Mouse (Mus musculus): ENCODE measurements around the gene Glipr1.
"Not testable (repeated sequence)": the region's sequence is repeated elsewhere in the genome, so short reads cannot be mapped to it uniquely, and the experiment has no call there.

Gene Glipr1

DNA sequence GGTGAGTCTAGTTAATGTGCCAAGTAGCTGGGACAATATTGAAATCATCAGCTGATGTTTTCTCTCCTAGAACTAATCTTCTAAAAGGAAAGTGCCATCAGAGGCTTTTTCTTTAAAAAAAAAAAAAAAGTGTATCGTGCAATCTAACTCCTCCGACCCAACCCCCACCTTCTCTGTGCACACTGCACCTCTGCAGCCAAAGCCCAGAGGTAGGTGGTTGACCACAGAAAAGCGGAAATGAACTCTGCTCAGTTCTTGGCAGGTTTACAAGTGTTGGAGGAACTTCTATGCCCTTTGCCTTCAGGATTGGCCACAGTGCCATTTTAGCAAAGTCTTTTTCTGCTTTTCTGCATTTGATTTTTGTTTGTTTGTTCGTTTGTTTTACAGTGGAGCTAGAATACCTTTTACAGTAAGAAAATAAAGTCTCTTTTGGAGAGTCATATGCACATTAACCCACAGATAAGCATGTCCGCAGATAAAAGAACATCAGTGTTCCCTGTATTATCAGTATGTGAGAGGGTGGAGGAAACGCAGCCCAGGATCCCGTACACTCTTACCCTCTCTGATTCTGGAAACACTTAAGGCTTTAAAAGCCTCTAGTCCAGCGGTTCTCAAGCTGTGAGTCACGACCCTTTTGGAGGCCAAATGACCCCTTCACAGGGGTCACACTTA, at the start of gene Glipr1:
TSS of gene Glipr1 (minus strand) at position 88 of the 672 bp plus-strand sequence.
- peak; percentile 30 to 52 for DNase-seq (ENCODE audit: low spot score in 2 of 2)

DNA sequence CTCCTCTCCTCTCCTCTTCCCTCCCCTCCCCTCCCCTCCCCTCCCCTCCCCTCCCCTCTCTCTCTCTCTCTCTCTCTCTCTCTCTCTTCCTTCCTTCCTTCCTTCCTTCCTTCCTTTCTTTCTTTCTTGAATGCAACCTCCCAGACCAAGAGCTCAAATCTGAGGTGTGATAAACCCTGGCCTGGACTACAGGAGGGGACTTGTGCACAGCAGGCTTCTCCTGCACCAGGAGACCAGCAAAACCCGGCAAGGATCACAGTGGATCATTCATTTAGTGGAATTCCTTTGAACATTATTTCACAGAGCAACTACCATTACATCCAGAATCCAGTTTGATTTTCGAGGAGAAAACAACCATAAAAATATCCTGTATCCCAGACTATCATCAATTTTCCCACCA, 49.5 kb upstream of the Glipr1 start:
- not testable (repeated sequence) for DNase-seq (ENCODE audit: low spot score in 2 of 2)

DNA sequence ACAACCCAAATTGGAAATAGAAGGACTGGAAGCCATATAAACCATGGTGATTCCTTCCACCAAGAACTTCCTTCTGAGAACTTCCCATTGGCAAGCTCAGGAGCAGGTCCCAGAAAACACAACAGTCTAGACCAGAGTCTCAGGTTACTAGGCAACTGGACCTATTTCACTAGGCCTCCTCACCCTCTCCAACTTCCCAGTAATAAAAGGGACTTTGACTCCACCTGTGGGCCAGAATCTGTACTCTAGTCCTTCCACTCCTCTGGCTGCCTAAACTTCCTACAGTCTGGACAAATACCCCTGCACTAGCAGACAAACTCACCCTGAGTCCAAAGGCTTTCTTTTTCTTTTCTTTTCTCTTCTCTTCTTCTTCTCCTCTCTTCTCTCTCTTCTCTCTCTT, 48.8 kb upstream of the Glipr1 start:
- no peak for DNase-seq (ENCODE audit: low spot score in 2 of 2)

DNA sequence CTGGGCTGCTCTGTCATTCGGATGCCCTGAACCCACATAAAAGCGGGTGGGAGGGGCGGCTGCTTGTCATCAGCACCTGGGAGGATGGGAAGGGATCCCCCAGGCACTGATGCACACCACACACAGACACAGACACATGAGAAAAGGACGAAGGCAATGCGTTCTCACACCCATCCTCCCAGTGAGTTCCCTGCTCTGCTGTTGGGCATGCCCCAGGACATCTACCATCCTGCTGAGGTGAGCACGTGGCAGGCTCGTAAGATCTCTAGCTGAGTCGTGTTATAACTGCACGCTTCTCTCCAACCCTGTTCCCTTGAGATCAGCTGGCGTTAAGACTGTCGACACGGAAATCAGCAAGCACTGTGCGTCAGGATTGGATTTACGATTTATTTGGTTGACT, 41.9 kb upstream of the Glipr1 start:
- not testable (repeated sequence) for DNase-seq (ENCODE audit: low spot score in 2 of 2)

DNA sequence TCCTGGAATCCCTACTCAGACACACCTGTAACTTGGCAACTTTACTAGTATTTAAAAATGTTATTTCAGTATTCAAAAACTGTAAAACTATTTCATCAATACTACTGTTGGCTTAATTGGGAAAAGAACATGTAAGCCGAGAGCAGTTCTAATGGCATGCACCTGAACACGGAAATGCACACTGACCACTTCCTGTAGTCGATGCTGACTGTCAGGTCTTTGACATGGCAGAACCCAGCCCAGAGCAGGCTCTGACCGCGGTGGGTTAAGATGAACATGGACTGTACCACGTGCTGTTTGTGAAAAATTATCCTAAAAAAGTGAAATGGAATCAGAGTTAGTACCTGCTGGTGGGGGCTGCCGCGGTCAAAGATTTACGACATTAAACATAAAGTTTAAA, 41.1 kb upstream of the Glipr1 start:
- not testable (repeated sequence) for DNase-seq (ENCODE audit: low spot score in 2 of 2)

DNA sequence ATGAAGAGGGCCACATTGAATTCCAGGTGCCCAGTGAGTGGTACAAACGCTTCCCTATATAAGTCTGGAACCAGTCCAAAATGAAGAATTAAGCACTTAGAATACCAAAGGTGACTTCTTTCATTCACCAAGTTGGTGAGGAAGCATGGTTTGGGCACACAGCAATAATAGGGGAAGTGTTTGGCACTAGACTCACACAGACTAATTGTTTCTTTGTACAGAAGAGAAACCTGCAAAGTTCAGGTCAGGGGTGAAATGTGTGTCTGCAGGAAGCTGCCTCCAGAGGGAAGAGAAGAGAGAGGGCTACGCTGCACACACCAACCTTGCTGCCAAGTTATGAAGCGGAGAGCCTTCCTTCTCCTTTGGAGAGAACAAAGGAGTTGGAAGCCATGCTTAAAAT, 26.3 kb upstream of the Glipr1 start:
- not testable (repeated sequence) for DNase-seq (ENCODE audit: low spot score in 2 of 2)

DNA sequence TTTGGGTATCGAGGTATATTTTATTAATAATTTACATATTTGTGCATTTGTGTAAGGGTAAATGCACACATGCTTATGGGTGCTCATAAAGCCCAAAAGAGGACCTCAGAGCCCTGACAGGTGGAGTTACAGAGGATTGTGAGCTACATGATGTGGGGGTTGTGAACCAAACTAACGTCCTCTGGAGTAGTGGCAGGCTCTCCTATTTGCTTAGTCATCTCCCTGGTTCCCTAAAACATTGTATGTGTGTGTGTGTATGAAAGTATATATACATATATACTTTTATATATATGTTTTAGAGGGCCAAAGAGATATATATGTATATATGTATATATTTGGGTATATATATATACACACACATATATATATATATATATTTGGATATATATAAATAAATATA, 21.2 kb upstream of the Glipr1 start:
- no peak for DNase-seq (ENCODE audit: low spot score in 2 of 2)

DNA sequence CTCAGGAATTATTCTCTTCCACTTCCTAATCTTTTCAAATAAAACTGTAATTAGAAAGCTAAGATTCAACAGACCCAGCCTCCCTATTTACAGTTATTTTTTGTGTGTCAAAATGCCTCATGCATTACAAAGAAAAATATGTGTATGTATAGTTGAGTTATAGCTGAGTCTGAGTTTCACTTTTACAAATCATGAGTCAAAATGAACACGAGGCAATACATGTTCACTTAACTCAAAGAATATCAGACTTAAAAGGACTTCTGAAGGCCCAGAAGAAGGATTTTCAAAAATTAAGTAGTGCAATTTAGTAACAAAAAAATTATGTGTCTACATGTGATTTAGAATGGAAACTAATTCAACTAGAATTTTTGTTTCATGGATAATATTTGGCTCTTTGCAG, 7.1 kb upstream of the Glipr1 start:
- not testable (repeated sequence) for DNase-seq (ENCODE audit: low spot score in 2 of 2)

DNA sequence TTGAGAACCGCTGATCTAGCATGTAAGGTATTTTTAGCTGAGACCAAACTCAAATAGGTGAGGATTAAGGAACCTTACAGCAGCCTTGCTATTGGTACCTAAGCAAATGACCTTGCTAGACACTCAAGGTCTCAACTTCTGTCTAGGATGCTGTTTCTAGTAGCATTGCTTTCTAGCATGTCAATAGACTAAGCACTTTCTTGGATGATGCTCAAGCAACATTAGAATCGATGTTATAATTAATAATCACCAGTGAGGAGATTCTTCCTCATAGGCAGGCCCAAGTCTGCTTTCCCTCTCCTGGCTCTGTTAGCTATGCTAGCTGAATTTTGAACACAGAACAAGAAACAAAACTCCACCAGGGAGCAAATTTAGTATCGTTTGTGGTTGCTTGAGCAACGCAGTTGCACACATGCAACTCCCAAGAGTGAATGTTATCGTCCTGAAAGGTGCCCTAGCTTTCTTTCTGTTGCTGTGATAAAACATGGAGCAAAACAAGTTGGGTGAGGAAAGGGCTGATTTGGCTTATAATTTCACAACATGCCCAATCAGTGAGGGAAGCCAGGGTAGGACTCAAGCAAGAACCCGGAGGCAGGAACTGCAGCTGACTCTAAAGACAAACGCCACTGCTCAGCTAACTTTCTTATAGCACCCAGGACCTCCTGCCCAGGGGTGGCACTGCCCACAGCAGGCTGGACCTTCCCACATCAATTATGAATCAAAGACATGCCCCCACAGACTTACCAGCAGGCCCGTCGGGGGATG, 493 bp downstream of the Glipr1 start:
- no peak for DNase-seq (ENCODE audit: low spot score in 2 of 2)

DNA sequence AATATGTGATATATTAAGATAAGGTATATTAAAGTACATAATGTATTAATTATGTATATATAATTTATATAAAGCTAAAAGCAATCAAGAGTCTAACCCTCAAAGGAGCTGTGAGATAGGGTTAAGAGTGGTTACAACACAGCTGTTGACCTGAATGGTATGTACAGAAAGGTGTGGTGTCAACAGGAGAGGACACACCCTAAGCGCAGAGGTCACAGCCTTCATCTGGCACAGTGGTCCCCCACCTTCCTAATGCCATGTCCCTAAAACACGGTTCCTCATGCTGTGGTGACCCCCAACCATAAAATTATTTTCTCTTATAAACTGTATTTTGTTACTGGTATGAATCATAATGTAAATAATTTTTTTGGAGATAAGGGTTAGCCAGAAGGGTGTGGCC, 1.1 kb downstream of the Glipr1 start:
- DNase-seq (ENCODE audit: low spot score in 2 of 2) = no peak

DNA sequence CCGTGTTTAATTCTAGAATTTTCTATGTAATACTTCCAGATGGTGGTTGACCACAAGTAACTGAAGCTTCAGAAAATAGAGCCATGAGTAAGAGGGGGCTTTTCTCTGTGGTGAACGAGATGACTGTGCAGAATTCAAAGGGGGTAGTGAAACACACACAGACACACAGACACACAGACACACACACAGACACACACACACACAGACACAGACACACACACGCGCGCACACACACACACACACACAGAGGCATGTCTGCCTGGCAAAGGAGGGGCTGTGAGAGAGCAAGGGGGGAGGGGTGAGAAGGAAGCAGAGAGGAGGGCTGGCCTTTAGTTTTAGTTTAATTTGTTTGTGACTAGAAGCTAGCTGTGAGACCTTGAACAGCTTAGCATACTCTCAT, 1.9 kb downstream of the Glipr1 start:
- DNase-seq (ENCODE audit: low spot score in 2 of 2) = no peak

DNA sequence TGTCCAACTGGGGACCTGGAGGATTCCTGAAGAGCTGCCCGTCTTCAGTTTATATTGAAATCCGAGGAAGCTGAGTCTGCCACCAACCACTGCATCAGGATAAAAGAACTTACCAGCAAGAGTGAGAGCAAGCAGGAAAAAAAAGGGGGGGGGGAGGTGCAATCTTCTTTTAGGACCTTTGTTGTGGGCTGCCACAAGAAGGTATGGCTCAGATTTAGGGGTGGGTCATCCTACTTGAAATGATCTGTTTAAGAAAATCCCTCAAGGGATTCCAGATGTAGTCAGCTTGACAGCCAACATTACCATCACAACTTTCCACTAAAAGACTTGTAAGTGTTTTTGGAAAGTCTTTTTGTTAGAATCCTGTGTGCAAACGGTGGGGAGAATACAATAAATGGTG, 2.7 kb downstream of the Glipr1 start:
- DNase-seq (ENCODE audit: low spot score in 2 of 2) = no peak

DNA sequence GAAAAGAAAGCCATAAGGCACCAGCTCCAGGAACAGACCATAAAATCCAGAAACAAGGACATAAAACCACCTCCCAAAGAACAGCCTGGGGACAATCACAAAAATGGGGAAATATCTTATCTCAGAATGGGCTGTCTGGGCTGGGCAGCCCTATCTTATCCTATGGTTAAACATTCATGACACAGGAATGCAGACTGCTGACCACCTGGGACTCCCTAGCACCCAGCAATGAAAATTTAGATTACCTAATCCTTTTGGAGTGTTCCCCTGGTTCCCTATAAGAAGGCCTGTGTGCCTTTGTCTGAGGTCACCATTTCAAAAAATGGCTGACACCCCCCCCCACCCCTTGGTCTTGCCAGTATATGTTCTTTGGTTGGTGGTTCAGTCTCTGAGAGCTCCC, 4.8 kb downstream of the Glipr1 start:
- DNase-seq (ENCODE audit: low spot score in 2 of 2) = no peak

DNA sequence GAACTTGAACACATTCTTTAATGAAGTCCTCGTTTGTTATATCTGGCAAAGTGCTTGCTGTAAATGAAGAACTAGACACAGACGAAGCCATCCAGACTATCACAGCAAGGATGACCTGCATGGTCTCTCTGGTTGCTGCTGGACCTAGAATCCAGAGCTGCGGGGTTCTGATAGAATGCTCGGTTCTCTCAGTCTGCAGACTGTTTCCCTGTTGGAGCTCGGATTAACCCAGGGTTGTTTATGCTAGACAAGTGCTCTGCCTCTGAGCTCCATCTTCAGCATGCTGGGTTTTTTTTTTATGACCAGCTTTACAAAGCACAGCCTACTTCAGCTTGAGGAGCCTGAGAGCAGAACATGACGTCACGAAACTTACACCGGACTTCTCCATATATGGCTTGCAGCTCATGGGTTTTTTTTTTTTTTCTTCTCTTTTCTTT, 5.5 kb downstream of the Glipr1 start:
- DNase-seq (ENCODE audit: low spot score in 2 of 2) = no peak

DNA sequence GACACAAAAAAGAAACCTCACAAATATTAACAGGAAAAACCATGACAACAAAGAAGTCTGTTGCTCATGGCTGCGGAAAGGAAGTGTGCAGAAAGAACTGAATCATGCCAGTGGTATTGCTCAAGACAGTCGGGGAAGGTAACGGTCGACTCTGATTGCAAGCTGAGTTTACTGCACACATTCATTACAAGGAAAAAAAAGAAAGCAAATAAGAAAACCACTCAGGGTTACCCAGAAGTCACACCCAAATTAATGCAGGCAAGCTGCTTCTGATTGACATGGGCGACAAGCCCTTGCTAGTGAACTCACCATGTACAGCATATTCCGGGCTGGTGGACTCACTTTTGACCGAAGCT, 5.9 kb downstream of the Glipr1 start:
- no peak for DNase-seq (ENCODE audit: low spot score in 2 of 2)

DNA sequence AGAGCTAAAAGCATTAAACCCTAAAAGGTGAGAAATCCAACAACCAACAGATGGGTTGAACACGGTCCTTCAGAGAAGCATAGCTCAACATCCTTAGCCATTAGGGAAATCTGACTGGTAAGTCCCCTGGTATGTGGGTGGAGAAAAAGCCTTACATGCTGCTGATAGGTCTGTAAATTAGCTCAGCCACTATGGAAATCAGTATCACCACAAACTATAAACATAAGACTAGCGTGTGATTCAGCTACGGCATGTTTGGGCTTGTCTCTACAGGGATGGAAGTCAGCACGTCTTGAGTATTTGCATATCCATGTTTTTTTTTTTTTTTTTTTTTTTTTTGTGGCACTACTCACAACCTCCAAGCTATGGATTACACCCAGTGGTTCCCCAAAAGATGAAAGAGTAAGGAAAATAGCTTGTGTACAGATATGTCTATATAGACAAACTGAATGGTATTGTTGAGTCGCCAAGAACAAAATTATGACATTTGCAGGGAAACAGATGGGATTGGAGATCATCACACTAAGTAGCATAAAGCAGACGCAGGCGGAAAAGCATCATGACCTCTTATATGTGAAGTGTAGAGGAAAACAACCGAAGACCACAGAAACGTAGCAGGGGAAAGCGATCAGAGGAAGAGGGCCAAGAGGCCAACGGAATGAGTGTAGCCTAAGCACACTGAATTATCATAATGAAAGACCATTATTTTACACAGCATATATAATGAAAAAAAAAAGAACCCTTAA, 6.5 kb downstream of the Glipr1 start:
- no peak for DNase-seq (ENCODE audit: low spot score in 2 of 2)

DNA sequence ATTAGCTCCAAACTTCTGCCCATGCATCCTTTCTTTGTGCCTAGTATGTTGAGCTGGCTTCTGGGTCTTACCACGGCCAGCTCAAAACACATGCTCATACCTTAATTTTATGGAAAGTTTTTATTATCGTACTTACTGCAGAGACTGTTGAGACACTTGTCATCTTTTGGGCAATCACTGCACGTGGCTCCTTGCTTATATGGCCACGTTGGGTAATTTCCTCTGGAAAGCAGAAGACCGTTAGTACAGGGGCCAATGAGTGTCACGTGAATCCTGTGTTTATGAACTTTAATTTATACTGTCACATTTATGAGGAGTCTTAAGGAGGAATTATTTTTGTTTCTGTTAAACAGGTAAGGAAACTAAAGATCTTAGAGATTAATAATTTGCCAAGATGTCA, 16.0 kb downstream of the Glipr1 start:
- no peak for DNase-seq (ENCODE audit: low spot score in 2 of 2)

DNA sequence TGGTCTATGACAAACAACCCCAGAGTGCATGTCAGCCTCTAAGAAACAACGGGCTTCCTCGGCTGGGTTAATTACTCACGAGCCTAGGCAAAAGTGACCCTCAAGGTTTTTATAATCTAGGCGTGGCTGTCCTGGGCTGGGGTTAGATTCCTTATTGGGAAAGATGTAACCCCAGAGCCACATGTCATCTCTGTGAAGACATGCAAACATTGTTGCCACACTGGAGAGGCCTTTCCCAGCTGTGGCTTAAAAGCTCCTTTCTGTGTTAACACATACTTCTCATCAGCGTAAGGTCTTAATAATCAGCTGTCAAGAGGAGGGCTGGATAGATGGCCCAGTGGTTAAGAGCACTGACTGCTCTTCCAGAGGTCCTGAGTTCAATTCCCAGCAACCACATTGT, 19.4 kb downstream of the Glipr1 start:
- no peak for DNase-seq (ENCODE audit: low spot score in 2 of 2)

DNA sequence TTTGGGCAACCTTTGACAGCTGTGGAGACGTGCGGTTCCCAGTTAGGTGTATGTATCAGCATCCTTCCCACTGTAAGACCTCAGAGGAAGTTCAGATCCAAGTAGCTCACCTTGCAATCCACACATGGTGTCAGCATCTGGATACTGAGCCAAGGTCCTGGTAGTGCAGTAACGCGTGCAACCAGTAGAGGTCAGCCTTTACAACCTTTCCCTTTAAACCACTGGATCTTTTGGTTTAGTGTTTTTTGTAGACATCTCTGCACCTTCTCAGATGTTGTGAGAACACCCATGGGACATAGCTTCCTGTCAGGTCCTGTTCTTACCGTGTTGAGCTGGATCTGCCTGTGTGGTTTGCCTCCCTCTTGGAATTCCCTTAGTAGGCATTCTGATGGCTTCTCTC, 24.8 kb downstream of the Glipr1 start:
- peak in 1 of 2 experiments; percentile 43 for DNase-seq (ENCODE audit: low spot score in 2 of 2)

DNA sequence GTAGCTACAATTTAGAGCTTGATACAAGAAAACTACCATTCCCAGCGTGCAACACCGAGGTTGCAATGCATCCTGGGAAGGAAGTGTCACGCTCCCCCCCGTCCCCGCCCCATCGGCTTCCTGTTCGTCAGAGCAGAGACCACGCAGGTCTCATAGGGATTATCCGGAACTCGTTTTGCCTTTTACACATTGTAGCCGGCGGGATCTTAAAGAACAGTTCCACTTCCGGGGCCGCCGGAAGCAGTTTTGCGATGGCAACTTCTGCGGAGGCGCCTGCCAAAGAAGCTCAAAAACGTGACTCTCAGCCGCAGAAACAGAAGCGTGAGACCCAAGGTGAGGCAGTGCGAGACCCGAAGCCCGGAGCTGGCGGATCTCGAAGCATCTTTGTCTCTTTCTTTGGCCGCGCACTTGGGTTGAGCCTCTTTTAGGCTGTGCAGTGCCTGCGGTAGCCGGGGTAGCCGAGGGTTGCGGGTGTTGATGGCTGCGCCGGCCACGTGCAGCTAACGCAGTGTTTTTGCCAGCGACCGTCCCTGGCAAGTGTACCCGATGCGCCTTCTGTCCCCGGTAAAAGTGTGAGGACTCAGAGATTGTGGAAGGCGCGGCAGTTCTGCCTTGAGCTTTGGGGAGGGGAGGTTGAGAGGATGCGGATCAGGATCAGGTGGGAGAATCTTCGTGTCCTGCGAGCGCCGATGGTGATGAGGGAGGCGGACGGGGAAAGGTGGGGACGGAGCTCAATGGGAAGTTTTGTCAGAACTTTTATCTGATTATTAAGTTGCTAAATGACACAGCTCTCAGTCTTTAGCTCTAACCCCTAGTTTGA, 29.7 kb downstream of the Glipr1 start, which contains the start of gene Krr1:
TSS of gene Krr1 (plus strand) at position 123 of the 820 bp plus-strand sequence.
- peak; percentile 65 to 77 for DNase-seq (ENCODE audit: low spot score in 2 of 2)

DNA sequence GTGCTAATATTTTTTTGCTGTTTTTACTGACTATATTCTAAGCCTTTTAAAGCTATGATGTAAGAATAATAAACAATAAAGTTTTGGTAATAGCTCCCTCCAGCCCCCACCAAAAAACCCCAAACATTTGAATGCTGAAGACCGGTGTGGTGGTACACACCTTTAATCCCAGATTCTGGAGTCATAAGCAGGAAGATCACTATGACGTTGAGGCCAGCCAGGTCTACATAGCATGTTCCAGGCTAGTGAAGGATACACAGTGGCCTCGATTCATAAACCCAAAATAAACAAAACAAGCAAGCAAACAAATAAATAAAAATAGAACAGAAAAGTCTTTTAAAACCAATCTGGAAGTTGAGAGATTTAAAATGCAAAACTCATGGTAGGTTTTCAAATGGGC, 30.5 kb downstream of the Glipr1 start:
- no peak for DNase-seq (ENCODE audit: low spot score in 2 of 2)

DNA sequence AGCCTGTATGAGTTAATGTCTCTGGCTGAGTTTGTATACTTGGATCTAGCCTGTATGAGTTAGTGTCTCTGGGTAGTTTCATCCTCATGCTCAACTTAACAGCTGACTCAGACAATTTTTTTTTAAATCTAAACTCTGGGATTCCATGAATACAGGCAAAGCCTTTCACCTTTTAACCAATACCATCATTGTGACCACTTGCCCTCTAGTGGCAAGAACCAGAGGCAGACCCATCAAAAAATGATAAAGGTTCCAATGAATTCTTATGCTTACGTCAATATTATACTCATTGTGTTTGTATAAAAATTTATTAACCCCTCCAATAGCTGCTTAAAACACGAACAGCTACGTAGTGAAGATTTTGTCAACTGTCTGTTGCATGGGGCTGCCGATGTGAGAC, 36.0 kb downstream of the Glipr1 start:
- no peak for DNase-seq (ENCODE audit: low spot score in 2 of 2)
